Mouse (Mus musculus): ENCODE results near the gene Dynlt3.
"Not testable (repeated sequence)": the region's sequence is repeated elsewhere in the genome, so short reads cannot be mapped to it uniquely, and the experiment has no call there.

Gene Dynlt3

GRCm38 (mm10) chrX:9662391-9663111, at the start of gene Dynlt3:
TSS of gene Dynlt3 (minus strand) at chrX:9663003.
- DNase-seq = peak; percentile 69

GRCm38 (mm10) chrX:9699815-9700214, 37.0 kb upstream of the Dynlt3 start:
- DNase-seq = no peak

- DNase-seq = no peak
These were observed 33.2 kb upstream of the Dynlt3 start for GRCm38 (mm10) chrX:9695997-9696396.

- no peak for DNase-seq
These were observed 9.2 kb upstream of the Dynlt3 start for GRCm38 (mm10) chrX:9672040-9672439.

GRCm38 (mm10) chrX:9671418-9671817, 8.6 kb upstream of the Dynlt3 start:
- DNase-seq = no peak

GRCm38 (mm10) chrX:9652806-9653205, 10.0 kb downstream of the Dynlt3 start:
- DNase-seq = no peak

- DNase-seq = peak; percentile 17
These were observed 22.2 kb downstream of the Dynlt3 start for GRCm38 (mm10) chrX:9640594-9640993.

- not testable (repeated sequence) for DNase-seq
These were observed 22.7 kb downstream of the Dynlt3 start for GRCm38 (mm10) chrX:9640126-9640525.
